Mouse (Mus musculus): ENCODE results near the gene Lrp1.

DNA sequence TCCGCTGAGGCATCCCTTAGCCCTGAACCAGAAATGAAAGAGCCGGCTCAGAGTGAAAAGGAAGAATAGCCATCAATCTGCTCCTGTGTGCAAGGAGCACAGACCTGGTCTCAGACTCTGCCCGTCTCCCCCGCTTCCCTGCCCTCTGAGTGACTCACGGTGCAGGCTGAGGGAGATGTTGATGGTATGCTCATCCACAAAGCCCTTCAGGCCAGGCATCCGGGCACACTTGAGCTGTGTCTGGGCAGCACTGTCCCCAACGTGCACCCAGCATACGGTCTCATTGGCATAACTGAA, 15.7 kb downstream of the Lrp1 start:
- TF ChIP-seq CTCF (IDR thresholded peaks at IDR 0.05 in 2 of 3, conservative IDR thresholded peaks at IDR 0.05 in 1 of 3; ENCODE audit: control insufficient read depth in 1 of 3, insufficient read depth in 1 of 3, low read depth in 2 of 3, low read length in 3 of 3, poor library complexity in 1 of 3, severe bottlenecking in 1 of 3) (no peak), RCOR1 (IDR thresholded peaks at IDR 0.05; ENCODE audit: low read depth, low read length) (no peak), RAD21 (IDR thresholded peaks at IDR 0.05; ENCODE audit: low read depth, low read length) (no peak), POLR2A (IDR thresholded peaks at IDR 0.05; ENCODE audit: control insufficient read depth in 1 of 2, insufficient read depth in 1 of 2, low read depth in 1 of 2, low read length in 2 of 2, poor library complexity in 1 of 2) (no peak), USF2 (IDR thresholded peaks at IDR 0.05; ENCODE audit: borderline replicate concordance in 1 of 2, insufficient read depth in 1 of 2, low read depth in 1 of 2, low read length in 2 of 2) (no peak), USF1 (IDR thresholded peaks at IDR 0.05; ENCODE audit: low read depth, low read length) (no peak), HCFC1 (IDR thresholded peaks at IDR 0.05; ENCODE audit: low read depth, low read length) (no peak), MAX (IDR thresholded peaks at IDR 0.05; ENCODE audit: low read length) (no peak), JUND (IDR thresholded peaks at IDR 0.05; ENCODE audit: low read depth, low read length) (no peak), ELF1 (IDR thresholded peaks at IDR 0.05; ENCODE audit: low read depth, low read length) (no peak)

Data from MEL (cell line).